Mouse (Mus musculus) erythroblast, embryonic 14.5 days (primary cell): Measurements from ENCODE around the gene 1700122O11Rik.

Source experiments
- GATA1 ChIP-seq: IDR thresholded peaks from 2 replicates; pipeline ENCODE4 v1.6.1; 2012; ENCODE audit warnings: low read length, inconsistent platforms, mixed read lengths
- TAL1 ChIP-seq: IDR thresholded peaks from 3 replicates; pipeline ENCODE4 v1.6.1; 2012; ENCODE audit warnings: low read length, inconsistent platforms, mixed read lengths

DNA sequence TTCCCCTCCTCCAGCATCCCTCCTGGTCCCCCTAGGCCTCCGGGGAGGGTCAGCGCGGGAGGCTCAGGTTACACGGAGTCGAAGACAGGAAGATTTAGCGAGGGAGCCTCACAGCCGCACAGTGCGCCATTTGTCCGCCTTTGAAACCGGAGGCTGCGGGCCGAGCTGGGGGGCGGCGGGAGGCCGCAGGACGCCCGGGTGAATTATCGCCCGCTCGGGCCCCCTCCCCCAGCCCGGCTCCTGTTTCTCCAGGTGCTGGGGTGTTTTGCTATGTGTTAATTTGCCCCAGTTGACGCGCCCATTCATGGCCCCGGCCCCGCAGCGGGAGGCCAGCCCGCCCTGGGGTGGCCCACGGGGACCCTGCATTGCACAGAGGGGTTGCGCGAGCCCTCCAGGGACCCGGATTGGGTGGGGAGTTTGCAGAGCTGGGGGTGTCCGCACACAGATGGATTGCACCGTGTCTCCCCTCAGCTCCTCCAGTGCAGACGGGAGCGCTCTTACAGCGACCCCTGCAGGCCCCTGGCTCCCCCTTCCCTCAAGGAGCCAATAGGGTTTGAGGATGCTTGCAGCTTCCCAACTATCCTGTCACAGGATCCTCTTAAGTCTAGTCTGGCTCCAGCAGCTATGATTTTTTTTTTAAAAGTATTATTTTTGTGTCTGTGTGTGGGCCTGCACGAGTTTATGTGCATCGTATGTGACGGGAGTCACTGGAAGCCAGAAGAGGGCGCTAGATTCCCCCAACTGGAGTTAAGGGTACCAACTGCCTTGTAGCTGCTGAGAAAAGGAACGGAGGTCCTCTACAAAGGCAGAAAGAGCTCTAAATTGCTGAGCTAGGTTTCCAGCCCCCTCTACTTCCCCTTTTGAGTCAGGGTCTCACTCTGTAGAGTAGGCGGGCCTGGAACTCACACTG is 6.3 kb downstream of the 1700122O11Rik start:
- TF ChIP-seq GATA1 (no peak), TAL1 (no peak)
